Mouse (Mus musculus) retina, embryonic 14.5 days (tissue): ENCODE data around the gene Zc3h12b.
"Not testable (repeated sequence)": the region's sequence is repeated elsewhere in the genome, so short reads cannot be mapped to it uniquely, and the experiment has no call there.

Experiments used
- DNase-seq: peaks from one replicate; pipeline ENCODE4 v3.0.0-alpha.2; 2015; ENCODE audit warnings: low spot score

The Zc3h12b gene

GRCm38 (mm10) chrX:95711227-95712111, at the start of gene Zc3h12b:
Zc3h12b (plus strand) TSS chrX:95711678.
- DNase-seq, result peak; percentile 86

GRCm38 (mm10) chrX:95682206-95682605, 29.3 kb upstream of the Zc3h12b start:
- DNase-seq, result no peak

GRCm38 (mm10) chrX:95687119-95687518, 24.4 kb upstream of the Zc3h12b start:
- peak; percentile 17 for DNase-seq

GRCm38 (mm10) chrX:95738253-95738652, 26.8 kb downstream of the Zc3h12b start:
- DNase-seq, result peak; percentile 32

- DNase-seq, result no peak
These were observed 84.4 kb downstream of the Zc3h12b start for GRCm38 (mm10) chrX:95795881-95796280.

GRCm38 (mm10) chrX:95801790-95802189, 90.3 kb downstream of the Zc3h12b start:
- DNase-seq, result no peak

- DNase-seq, result no peak
These were observed 141.3 kb downstream of the Zc3h12b start for GRCm38 (mm10) chrX:95852806-95853205.

- DNase-seq, result no peak
These were observed 169.6 kb downstream of the Zc3h12b start for GRCm38 (mm10) chrX:95881111-95881510.

- DNase-seq, result no peak
These were observed 191.2 kb downstream of the Zc3h12b start for GRCm38 (mm10) chrX:95902716-95903115.

GRCm38 (mm10) chrX:95935481-95935880, 224.0 kb downstream of the Zc3h12b start:
- DNase-seq, result no peak

- no peak for DNase-seq
These were observed 234.0 kb downstream of the Zc3h12b start for GRCm38 (mm10) chrX:95945496-95945895.

- no peak for DNase-seq
These were observed 236.7 kb downstream of the Zc3h12b start for GRCm38 (mm10) chrX:95948135-95948534.

- DNase-seq, result peak; percentile 70
These were observed 239.3 kb downstream of the Zc3h12b start for GRCm38 (mm10) chrX:95950776-95951175.

- DNase-seq, result peak; percentile 91
These were observed 245.2 kb downstream of the Zc3h12b start, which contains the start of gene Las1l for GRCm38 (mm10) chrX:95956497-95957293. Las1l (minus strand) TSS chrX:95956962.

- DNase-seq, result not testable (repeated sequence)
These were observed 246.0 kb downstream of the Zc3h12b start for GRCm38 (mm10) chrX:95957461-95957860.

- no peak for DNase-seq
These were observed 251.9 kb downstream of the Zc3h12b start for GRCm38 (mm10) chrX:95963366-95963765.

GRCm38 (mm10) chrX:95965036-95965435, 253.6 kb downstream of the Zc3h12b start:
- DNase-seq, result no peak

GRCm38 (mm10) chrX:95967847-95968593, 256.5 kb downstream of the Zc3h12b start:
- peak; percentile 86 for DNase-seq

GRCm38 (mm10) chrX:95968594-95968965, 257.1 kb downstream of the Zc3h12b start:
- peak; percentile 88 for DNase-seq

GRCm38 (mm10) chrX:95969116-95969515, 257.6 kb downstream of the Zc3h12b start:
- no peak for DNase-seq

GRCm38 (mm10) chrX:95969936-95970335, 258.5 kb downstream of the Zc3h12b start:
- DNase-seq, result no peak
